Mouse (Mus musculus): Measurements from ENCODE around the gene Slc12a3. TPM values are rescaled to one million over a fixed set of nuclear protein-coding genes. Genes with fewer than 3 reads are reported as not detected.

Slc12a3 gene
- polyA plus RNA-seq, 1 experiment: 0.22 TPM

DNA sequence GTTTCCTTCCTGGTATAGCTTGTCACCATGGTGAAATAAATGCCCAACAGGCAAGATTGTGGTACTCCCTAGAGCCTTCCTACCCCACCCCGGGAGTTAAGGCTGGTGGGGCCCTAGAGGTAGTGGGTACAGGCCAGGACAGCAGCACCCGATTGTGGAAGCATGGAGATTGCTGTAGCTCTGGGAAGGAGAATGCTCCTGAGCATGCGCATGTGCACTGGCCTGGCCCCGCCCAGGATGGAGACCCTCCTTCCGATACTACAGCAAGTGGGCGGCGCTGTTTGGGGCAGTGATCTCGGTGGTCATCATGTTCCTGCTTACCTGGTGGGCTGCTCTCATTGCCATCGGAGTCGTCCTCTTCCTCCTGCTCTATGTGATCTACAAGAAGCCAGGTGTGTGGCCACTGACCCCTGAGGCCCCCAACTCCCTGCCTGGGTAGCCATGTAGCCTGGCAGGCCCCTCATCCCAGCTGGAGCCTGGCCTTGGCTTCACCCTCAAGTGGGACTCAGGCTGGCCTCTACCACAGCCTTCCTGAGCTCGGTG lies 14.8 kb downstream of the Slc12a3 start:
- H3K4me3 ChIP-seq (ENCODE audit: low read depth, low read length): no peak overlapping the region
- WGBS: 90% methylated on average over 11 of the region's 11 CpGs
- H3K27me3 ChIP-seq (ENCODE audit: control insufficient read depth, insufficient read depth, low read length): no peaks in the 10 kb centered on the region
- TF ChIP-seq CTCF (IDR thresholded peaks at IDR 0.05; ENCODE audit: extremely low read depth, insufficient read length, insufficient replicate concordance, low read depth, low read length) (no peak), POLR2A (IDR thresholded peaks at IDR 0.05; ENCODE audit: low read depth, low read length) (no peak)
- no peak overlapping the region for H3K27ac ChIP-seq (ENCODE audit: insufficient read depth, low read depth, low read length)
- H3K36me3 ChIP-seq (ENCODE audit: control insufficient read depth, insufficient read depth, low read length): no peaks in the 10 kb centered on the region
- H3K4me1 ChIP-seq (ENCODE audit: control insufficient read depth, insufficient read depth, insufficient read length, low read length): peaks cover 16% of the 10 kb centered on the region

DNA sequence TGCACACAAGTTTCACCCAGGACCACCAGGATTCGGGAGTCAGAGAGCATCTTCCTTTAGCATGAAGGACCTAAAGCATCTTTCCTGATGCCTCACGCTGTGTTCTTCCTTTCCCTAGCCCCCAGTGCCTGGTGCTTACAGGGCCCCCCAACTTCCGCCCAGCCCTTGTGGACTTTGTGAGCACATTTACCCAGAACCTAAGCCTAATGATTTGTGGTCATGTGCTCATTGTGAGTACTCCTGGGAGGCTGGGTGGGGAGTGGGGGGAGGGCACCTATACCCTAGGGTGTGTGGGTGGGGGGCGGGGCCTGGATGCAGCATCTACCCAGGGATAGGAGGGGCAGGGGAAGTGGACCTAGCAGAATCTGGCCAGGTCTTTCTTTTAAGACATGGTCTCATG lies 16.7 kb downstream of the Slc12a3 start:
- no peak overlapping the region for H3K4me3 ChIP-seq (ENCODE audit: low read depth, low read length)
- H3K36me3 ChIP-seq (ENCODE audit: control insufficient read depth, insufficient read depth, low read length): no peaks in the 10 kb centered on the region
- 68% methylated on average over 4 of the region's 4 CpGs for WGBS
- H3K4me1 ChIP-seq (ENCODE audit: control insufficient read depth, insufficient read depth, insufficient read length, low read length): peaks cover 13% of the 10 kb centered on the region
- no peak for TF ChIP-seq POLR2A (IDR thresholded peaks at IDR 0.05; ENCODE audit: low read depth, low read length)
- TF ChIP-seq CTCF (IDR thresholded peaks at IDR 0.05; ENCODE audit: extremely low read depth, insufficient read length, insufficient replicate concordance, low read depth, low read length): no peak
- H3K27ac ChIP-seq (ENCODE audit: insufficient read depth, low read depth, low read length): no peak overlapping the region
- H3K27me3 ChIP-seq (ENCODE audit: control insufficient read depth, insufficient read depth, low read length): no peaks in the 10 kb centered on the region

DNA sequence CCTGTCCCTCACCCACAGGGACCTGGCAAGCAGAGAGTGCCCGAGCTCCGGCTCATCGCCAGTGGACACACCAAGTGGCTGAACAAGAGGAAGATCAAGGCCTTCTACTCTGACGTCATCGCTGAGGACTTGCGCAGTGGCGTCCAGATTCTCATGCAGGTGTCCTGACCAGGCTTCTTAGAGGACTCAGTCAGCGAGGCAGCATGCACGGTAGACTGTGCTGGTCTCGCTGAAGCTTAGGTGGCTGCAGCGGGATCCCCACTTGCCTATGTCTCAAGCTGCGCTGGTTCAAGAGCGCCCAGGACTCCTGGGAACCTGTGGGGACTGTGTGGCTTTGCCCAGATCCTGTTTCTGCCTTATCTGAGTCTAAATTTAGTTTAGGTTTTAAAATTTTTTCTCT lies 17.3 kb downstream of the Slc12a3 start:
- Histone ChIP-seq H3K27ac (ENCODE audit: insufficient read depth, low read depth, low read length) (peak overlapping the region; percentile 36), H3K4me3 (ENCODE audit: low read depth, low read length) (peak overlapping the region; percentile 17; the same call in 1 of the 2 replicates), H3K4me1 (ENCODE audit: control insufficient read depth, insufficient read depth, insufficient read length, low read length) (peaks cover 7% of the 10 kb centered on the region), H3K36me3 (ENCODE audit: control insufficient read depth, insufficient read depth, low read length) (no peaks in the 10 kb centered on the region), H3K27me3 (ENCODE audit: control insufficient read depth, insufficient read depth, low read length) (no peaks in the 10 kb centered on the region)
- 93% methylated on average over 13 of the region's 13 CpGs for WGBS
- no peak for TF ChIP-seq CTCF (IDR thresholded peaks at IDR 0.05; ENCODE audit: extremely low read depth, insufficient read length, insufficient replicate concordance, low read depth, low read length)
- no peak for TF ChIP-seq POLR2A (IDR thresholded peaks at IDR 0.05; ENCODE audit: low read depth, low read length)

DNA sequence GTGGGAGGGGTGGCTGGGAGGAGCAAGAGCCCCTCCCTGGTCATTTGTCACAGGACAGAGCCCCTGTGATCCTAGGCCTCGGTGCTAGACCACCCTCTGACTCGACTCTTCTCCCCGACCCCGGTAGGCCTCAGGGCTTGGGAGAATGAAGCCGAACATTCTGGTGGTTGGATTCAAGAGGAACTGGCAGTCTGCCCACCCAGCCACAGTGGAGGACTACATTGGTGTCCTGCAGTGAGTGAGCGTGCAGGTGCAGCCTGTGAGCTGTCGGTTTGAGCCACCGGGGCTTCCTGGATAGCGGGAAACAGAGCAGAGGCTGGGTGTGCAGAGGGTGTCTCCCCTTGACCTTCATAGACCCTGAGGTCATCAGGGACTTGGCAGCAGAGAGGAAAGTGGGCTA lies 19.4 kb downstream of the Slc12a3 start:
- TF ChIP-seq CTCF (IDR thresholded peaks at IDR 0.05; ENCODE audit: extremely low read depth, insufficient read length, insufficient replicate concordance, low read depth, low read length) (no peak), POLR2A (IDR thresholded peaks at IDR 0.05; ENCODE audit: low read depth, low read length) (no peak)
- 73% methylated on average over 9 of the region's 9 CpGs for WGBS
- Histone ChIP-seq H3K27me3 (ENCODE audit: control insufficient read depth, insufficient read depth, low read length) (no peaks in the 10 kb centered on the region), H3K4me3 (ENCODE audit: low read depth, low read length) (no peak overlapping the region), H3K4me1 (ENCODE audit: control insufficient read depth, insufficient read depth, insufficient read length, low read length) (peaks cover 7% of the 10 kb centered on the region), H3K36me3 (ENCODE audit: control insufficient read depth, insufficient read depth, low read length) (no peaks in the 10 kb centered on the region), H3K27ac (ENCODE audit: insufficient read depth, low read depth, low read length) (no peak overlapping the region)

DNA sequence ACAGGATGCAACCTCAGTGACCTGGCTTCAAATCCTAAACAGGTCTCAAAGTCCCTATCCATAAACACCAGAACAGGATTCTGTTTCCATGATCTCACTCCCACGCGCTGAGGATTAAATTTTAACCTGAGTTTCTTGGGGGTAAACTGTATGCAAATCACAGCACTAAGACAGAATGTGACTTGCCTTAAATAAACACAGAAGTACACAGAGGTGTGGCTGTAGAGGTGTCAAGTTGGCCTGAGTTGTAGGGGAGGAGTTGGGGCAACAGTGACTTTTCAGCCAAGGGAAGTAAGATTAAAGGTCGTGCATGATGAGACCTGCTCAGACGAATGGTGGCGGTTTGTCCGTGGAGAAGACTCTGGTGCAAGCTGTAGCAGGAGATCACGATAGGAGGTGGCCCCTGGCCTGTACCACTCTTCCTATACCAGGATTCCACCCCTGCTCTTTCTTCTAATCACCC lies 25.1 kb downstream of the Slc12a3 start:
- Histone ChIP-seq H3K36me3 (ENCODE audit: control insufficient read depth, insufficient read depth, low read length) (no peaks in the 10 kb centered on the region), H3K27ac (ENCODE audit: insufficient read depth, low read depth, low read length) (peak overlapping the region; percentile 97), H3K4me1 (ENCODE audit: control insufficient read depth, insufficient read depth, insufficient read length, low read length) (peaks cover 30% of the 10 kb centered on the region; the same call in 1 of the 2 replicates), H3K27me3 (ENCODE audit: control insufficient read depth, insufficient read depth, low read length) (no peaks in the 10 kb centered on the region), H3K4me3 (ENCODE audit: low read depth, low read length) (peak overlapping the region; percentile 14; the same call in 1 of the 2 replicates)
- peak; percentile 55; the same call in 1 of the 2 replicates for TF ChIP-seq POLR2A (IDR thresholded peaks at IDR 0.05; ENCODE audit: low read depth, low read length)
- 0 out of 2 replicates have a peak, but pooled peaks have one; percentile 10 for TF ChIP-seq CTCF (IDR thresholded peaks at IDR 0.05; ENCODE audit: extremely low read depth, insufficient read length, insufficient replicate concordance, low read depth, low read length)
- 23% methylated on average over 7 of the region's 7 CpGs for whole genome bisulfite sequencing

DNA sequence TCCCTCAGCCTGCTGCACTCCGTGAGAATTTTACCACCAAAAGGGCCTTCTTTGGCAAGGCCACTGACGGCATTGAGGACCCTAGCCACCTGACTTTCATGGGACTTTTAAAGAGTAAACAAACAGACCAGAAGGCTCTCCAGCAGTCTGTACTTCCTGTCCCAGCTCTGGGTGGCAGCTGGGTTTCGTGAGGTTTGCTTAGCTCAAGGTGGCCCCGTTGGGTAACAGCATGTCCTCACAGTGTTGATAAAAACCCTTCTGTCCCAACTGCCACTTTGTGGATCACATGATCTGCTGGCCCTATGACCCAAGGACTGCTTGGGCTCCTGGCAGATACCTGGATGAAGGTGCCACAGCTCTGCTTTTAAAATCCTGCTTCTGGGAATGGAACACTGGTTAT lies 25.6 kb downstream of the Slc12a3 start:
- no peak for TF ChIP-seq POLR2A (IDR thresholded peaks at IDR 0.05; ENCODE audit: low read depth, low read length)
- no peak for TF ChIP-seq CTCF (IDR thresholded peaks at IDR 0.05; ENCODE audit: extremely low read depth, insufficient read length, insufficient replicate concordance, low read depth, low read length)
- Histone ChIP-seq H3K27ac (ENCODE audit: insufficient read depth, low read depth, low read length) (peak overlapping the region; percentile 97), H3K4me3 (ENCODE audit: low read depth, low read length) (peak overlapping the region; percentile 14; the same call in 1 of the 2 replicates)

DNA sequence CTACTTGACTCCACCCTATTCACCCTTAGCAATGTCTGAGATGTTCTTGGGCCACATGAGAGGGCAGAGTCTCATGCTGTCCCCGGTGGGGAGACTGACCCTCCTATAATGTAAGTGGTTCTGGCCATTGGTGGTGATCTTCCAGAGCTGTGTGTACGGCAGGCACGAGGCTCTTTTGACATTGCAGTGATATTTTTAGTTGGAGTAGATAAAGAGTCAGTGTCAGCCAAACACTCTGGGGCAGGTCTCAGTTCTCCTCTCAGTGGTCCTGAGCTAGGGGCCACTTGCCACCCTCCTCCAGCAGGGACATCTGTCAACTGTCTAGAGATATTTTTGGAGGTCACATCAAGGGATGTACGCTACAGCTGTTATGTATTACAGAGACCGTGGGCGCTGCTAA lies 28.2 kb downstream of the Slc12a3 start:
- H3K27me3 ChIP-seq (ENCODE audit: control insufficient read depth, insufficient read depth, low read length): no peaks in the 10 kb centered on the region
- TF ChIP-seq CTCF (IDR thresholded peaks at IDR 0.05; ENCODE audit: extremely low read depth, insufficient read length, insufficient replicate concordance, low read depth, low read length): no peak
- TF ChIP-seq POLR2A (IDR thresholded peaks at IDR 0.05; ENCODE audit: low read depth, low read length): no peak
- H3K27ac ChIP-seq (ENCODE audit: insufficient read depth, low read depth, low read length): no peak overlapping the region
- no peaks in the 10 kb centered on the region for H3K36me3 ChIP-seq (ENCODE audit: control insufficient read depth, insufficient read depth, low read length)
- 75% methylated on average over 6 of the region's 6 CpGs for WGBS
- H3K4me1 ChIP-seq (ENCODE audit: control insufficient read depth, insufficient read depth, insufficient read length, low read length): peaks cover 44% of the 10 kb centered on the region; the same call in 1 of the 2 replicates
- H3K4me3 ChIP-seq (ENCODE audit: low read depth, low read length): no peak overlapping the region

More for the DNA sequence above, 25.6 kb downstream of the Slc12a3 start:
- Histone ChIP-seq H3K36me3 (ENCODE audit: control insufficient read depth, insufficient read depth, low read length) (no peaks in the 10 kb centered on the region), H3K27me3 (ENCODE audit: control insufficient read depth, insufficient read depth, low read length) (no peaks in the 10 kb centered on the region), H3K4me1 (ENCODE audit: control insufficient read depth, insufficient read depth, insufficient read length, low read length) (peaks cover 30% of the 10 kb centered on the region; the same call in 1 of the 2 replicates)
- 12% methylated on average over 4 of the region's 4 CpGs for WGBS
